Mouse (Mus musculus) testis, postnatal 14 days (tissue): ENCODE measurements around the gene Mboat7.

Experiments used
- DNase-seq: peaks from one replicate; pipeline ENCODE4 v3.0.0; 2021; ENCODE audit warnings: low spot score

Gene Mboat7

GRCm38 (mm10) chr7:3643843-3644242 lies 49.5 kb downstream of the Mboat7 start:
- DNase-seq, result no peak

DNA sequence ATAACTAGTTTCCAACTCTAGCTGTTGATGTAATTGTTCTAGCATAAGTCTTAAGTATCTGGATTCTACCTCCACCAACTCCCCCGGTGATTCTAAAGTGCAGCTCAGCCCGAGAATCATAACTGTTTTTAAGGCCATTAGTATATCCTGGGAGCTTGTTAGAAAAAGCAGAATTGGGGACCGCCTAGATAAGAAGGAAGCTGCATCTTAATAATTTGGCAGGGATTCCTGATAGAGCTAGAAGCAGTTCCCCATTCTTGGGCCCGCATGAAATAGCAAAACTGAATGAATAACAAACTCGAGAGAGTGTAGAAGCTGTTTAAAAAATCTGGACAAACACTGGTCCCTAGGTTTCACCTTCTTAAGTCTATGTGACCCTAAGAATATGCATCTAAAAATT lies 49.9 kb downstream of the Mboat7 start:
- DNase-seq, result no peak

GRCm38 (mm10) chr7:3630478-3630815 lies 62.9 kb downstream of the Mboat7 start:
- DNase-seq, result no peak

- peak; percentile 92 for DNase-seq
Observed at GRCm38 (mm10) chr7:3629543-3630477, 63.5 kb downstream of the Mboat7 start, which contains the start of the genes Tfpt and Prpf31. Tfpt (minus strand) TSS chr7:3629929. Prpf31 (plus strand) TSS chr7:3629985.

DNA sequence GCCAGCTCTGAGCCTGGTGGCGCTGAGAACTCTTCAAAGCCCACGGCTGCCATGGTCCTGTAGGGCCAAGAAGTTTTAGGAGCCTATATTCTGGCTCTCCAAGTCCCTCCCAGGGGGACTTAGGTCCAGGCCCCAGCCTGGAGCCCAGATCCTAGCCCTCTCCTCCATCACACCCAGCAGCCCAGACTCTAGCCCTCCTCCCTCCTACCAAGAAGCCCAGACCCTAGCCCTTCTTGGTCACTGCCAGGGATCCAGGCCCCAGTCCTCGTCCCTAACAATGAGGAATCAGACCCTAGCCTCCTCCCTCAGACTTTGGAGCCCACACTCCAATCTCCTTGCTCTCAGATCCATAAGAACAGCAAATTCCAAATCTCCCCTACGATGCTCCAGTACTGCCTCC lies 64.3 kb downstream of the Mboat7 start:
- DNase-seq, result no peak
